Mouse (Mus musculus) adrenal gland (tissue): ENCODE measurements around the gene Alg12.

Source experiments
- intact Hi-C: fragments of 180-260 bp; cut with DNase I; formaldehyde crosslinking; loops from one replicate; pipeline ENCODE4 v1.15.1; 2025
- long read RNA-seq, 2 experiments: library from polyadenylated mRNA; unstranded; transcript quantifications; one replicate each; pipeline ENCODE4 v2.0.0; 2020; ENCODE audit warnings: borderline replicate concordance in 1 of 2; ENCODE audit not compliant: insufficient replicate concordance in 1 of 2

The Alg12 gene
- long read RNA-seq, experiment 1, transcript Alg12-204 (10 exons, 2,130 nt), result major isoform, 6 of 9 reads
- long read RNA-seq, experiment 1, partial matches to known transcripts, result 1 of 9 reads
- long read RNA-seq, experiment 1, other reads (novel, unspliced or antisense), result 2 of 9 reads
- long read RNA-seq, experiment 2, transcript Alg12-204 (10 exons, 2,130 nt), result major isoform, 5 of 5 reads
- long read RNA-seq, experiment 2, partial matches to known transcripts, result 0 of 5 reads
- long read RNA-seq, experiment 2, other reads (novel, unspliced or antisense), result 0 of 5 reads

GRCm38 (mm10) chr15:88819026-88819905 is at the start of gene Alg12, which contains the start of gene Creld2:
Gene Alg12, minus strand, starts transcription at chr15:88819318.
Gene Creld2, plus strand, starts transcription at chr15:88819646.
- intact Hi-C loops, result no loop called here

DNA sequence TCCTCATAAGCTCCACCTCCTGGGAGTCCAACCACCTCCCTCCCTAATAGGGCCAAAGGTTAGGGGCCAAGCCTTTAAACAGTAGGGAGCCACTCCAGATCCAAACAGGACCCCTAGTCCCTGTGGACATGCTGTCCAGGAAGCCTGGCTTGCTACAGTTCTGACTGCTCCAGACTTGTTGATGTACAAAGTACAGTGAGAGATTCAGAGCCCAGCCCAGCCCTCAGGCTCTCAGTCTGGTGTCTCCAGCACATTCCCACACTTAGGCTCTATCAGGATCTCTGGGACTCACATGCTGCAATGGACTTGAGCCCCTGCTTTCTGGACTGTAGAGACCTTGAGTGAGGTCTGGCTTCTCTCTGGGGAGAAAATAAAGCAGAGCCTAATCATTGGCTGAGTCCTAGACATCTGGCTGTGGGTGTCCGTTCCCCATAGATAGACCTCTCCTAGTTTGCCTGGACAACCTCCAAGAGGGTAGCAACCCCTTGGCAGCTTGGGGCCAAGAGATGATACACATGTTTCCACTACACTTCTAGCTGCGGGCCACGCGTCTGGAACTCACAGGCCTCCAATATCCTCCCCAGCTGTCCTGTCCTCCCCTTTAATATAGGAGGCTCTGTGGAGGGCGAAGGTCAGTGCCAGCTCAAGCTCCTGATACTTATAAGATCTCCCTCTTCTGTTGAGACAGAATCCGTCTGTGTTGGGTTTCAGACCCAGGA is 49.1 kb upstream of the Alg12 start:
- intact Hi-C loops, result no loop called here

GRCm38 (mm10) chr15:88867368-88868023 is 48.4 kb upstream of the Alg12 start:
- intact Hi-C loops, result no loop called here

DNA sequence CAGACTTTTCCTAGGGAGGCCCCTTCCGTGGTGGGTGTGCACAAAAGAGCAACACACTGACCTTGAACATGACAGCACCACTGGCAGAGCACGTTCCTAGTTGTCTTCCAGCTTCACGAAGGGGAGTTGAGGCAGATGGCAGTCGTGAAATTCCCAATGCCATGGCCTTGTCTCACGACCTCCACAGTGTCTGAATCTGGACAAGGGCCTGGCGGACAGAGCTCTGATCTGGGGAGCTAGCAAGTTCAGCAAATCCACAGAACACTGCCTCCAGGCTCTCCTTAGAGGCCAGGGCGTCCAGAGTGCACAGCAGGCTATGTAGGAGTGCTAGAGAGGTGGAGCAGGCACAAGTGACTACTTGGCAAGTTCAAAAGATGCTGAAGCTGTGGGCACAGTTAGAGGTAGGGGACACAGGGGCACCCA is 47.8 kb upstream of the Alg12 start:
- intact Hi-C loops, result no loop called here

DNA sequence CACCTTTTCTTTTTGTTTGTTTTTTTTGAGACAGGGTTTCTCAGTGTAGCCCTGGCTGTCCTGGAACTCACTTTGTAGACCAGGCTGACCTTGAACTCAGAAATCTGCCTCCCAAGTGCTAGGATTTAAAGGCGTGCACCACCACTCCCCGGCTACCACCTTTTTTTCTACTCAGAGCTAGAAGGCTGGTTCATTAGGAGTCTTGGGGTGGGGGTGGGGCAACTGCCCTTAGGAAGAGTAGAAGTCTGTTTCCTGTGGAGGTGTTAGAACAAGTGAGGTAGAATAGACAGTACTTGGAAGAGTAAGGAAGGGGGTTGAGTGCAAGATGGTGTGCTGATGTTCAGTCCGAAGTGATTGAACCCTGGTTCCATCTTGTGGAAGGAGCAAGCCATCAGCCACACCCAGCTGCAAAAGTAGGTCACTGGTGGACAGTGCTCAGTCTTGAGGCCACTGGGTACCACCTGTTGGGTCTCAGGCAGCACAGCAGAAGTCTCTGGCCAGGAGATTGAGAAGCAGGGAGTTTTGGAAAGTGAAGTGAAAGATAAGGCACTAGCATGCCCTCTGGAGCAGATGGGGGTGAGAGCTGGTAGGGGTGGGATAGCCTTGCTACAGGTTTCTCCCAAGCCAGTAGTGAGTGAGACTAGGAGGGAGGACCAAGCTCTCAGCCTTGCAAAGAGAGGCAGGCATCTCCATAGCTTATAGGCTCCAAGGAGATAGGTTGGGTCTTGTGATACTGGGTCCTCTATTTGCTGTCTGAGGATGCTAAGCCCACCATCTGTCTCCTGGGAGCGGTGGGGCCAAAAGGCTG is 47.0 kb upstream of the Alg12 start:
- intact Hi-C loops, result no loop called here

GRCm38 (mm10) chr15:88865061-88865460 is 45.9 kb upstream of the Alg12 start:
- intact Hi-C loops, result no loop called here

GRCm38 (mm10) chr15:88864270-88865030 is 45.3 kb upstream of the Alg12 start:
- intact Hi-C loops, result no loop called here

DNA sequence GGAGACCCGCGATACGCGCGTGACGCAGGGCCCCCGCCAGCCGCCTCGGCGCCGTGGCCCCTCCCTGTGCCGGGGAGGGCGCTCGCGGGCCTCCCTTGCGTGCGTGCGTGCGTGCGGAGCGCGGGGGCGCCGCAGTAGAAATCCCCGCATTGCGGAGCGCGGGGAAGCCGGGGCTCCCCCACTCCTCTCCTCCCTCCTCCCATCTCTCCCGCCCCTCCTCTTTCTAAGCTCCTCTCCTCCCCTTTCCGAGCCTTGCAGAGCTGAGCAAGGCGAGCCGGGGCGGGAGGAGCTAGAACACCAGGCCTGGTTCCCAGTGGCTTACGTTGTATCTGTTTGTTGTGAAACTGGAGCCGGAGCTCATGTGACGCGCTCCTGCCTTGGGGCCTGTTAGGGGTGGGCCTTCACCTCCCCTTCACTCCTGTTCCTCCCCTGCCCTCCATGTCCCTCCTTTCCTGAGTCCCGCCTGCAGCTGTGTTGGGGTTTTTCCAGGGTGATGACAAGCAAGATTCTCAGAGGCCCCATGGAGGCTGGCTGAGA is 44.6 kb upstream of the Alg12 start:
- intact Hi-C loops, result no loop called here

- intact Hi-C loops, result no loop called here
Observed at GRCm38 (mm10) chr15:88862881-88863694, 44.0 kb upstream of the Alg12 start.

DNA sequence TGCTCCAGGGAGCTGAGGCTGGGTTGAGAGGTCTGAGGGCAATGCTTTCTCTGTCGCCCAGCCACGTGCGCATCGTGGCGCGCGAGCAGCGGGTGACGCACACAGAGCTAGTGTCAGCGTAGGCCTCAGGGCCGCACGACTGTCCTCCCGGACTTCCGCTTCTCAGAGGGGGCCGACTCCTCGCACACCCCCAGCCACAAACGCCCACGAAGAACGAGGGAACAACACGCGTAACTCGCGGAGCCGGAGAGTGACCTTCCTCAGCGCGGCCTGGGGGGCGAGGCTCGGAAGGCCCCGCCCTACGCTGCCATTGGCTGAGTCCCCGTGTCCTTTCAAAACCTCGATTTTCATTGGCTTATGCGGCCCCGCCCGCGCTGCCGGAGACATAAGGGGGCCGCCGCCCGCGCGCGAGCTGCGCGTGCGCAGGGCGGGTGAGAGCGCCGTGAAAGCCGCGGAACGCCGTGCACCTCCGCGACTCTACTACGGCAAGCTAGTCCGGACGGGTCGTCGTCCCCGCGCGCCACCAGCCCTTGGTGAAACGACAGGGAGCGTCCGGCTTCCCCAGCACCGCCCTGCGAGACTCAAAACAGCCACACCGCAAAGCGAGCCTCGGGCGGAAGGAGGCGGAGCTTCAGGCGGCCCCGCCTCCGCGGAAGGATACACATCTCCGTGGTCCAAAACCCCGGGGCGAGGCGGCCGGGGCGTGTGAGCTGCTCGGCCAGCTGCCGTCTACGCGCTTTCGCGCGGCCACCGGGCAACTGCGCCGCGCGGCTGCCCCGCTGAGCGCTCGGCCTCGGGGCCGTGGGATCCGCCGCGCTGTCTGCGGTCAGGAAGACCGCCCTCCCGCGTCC is 42.9 kb upstream of the Alg12 start, which contains the start of gene Pim3:
Gene Pim3, plus strand, starts transcription at position 415 of the 851 bp plus-strand sequence.
- intact Hi-C loops, result no loop called here

DNA sequence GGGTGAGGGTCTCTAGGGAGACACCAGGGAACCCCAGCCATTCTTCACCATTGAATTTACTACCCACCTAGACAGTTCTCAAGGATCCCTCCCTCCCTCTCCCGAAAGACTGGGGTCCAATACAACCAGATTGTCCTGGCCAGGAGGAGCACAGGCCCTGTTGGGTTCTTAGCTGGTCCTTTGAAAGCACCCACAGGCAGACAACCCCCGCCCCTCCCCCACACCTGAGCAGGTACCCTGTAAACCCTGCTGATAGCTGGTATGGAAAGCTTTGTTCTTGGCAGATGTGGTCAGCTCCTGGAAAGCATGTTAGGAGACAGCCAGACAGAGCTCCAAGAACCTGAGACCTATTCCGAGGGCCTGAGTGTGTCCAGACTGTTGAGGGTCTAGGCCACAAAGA is 41.7 kb upstream of the Alg12 start:
- intact Hi-C loops, result no loop called here

DNA sequence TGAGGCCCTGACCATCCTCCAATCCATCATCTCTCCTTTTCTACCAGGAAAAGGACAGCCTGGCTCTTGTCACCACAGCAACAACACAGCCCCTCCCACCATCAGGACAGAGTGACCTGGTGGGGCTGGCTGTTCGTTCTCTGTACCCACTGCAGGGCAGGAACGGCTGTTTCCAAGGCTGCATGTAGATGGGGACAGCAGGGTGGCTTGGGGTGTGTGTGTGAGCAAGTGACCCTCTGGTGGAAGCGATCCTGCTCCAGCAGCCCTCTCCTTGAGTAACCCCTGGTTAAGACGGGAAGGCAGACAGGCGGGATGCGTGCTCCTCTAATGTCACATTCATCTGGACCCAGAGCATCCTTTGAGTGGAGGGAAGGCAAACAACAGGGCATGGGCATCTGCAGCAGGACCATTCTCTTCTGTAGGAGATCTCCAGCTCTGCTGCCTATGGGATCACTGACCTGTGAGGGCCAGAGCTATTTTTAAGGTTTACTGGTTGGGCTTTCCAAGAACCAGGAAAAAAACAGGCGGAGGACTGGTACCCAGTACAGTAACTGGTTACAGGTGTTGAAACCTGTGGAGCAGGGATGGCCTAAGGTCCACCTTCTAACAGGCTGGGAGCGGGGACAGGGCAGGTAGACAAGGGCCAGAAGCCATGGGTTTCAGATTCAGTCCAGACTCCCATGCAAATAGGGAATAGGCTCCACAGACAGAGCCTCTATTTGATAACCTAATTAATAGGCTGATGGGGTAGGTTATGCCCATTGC is 40.3 kb upstream of the Alg12 start:
- intact Hi-C loops, result no loop called here

DNA sequence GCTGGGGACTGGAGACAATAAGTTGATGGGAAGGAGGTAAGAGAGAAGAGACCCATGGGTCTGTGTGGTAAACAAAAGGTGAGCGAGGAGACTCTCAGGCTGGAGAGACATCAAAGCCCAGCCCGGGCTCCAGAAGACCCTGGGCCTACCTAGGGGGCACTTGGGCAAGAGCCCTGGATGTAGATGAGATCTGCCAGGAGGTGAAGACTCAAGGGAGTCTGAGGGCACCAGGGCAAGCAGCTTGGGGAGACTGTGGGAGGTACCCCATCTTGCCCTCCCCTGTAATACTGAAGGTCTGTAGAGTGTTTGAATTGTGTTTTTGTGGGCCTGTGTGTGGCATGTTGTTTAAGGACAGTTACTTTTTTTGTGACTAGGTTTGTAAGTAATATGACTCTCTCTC is 39.6 kb upstream of the Alg12 start:
- intact Hi-C loops, result no loop called here

GRCm38 (mm10) chr15:88858141-88858541 is 39.0 kb upstream of the Alg12 start:
- intact Hi-C loops, result no loop called here

DNA sequence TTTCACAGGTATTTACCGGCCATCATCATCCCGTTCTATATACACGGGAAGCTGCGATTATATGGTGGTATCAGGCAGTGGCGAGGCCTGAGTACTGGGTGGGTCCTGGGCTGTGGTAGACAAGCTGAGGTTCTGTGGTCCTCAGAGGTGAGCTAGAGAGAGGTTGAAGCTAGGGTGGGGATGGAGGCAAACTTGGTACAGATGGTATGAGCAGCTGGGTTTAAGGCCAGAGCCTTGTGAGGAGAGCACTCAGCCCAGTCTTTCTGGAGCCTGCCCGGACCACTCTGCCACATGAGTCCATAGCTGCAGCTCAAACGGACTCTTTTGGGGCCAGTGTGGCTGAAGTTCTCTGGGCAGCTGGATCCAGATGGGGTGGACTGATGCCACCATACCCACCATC is 38.2 kb upstream of the Alg12 start:
- intact Hi-C loops, result no loop called here

DNA sequence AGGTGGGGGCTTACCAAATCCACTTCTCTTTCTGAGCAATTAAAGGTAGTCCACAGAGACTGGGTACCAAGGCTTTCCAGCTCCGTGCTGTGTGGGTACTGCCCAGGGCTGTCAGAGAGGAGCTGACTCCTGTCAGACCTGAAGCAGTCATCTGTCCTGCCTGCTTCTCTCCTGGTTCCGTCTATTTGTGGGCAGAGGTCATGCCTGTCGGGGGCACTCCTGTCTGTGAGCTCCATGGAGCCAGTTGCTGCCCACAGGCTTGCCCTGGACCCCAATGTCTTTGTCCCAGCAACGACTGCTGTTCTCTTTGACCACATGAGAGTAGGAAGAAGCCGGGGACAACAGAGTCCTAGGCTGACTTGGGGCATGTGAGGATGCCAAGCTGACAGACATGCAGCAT is 37.5 kb upstream of the Alg12 start:
- intact Hi-C loops, result no loop called here

- intact Hi-C loops, result no loop called here
Observed at GRCm38 (mm10) chr15:88855896-88856417, 36.8 kb upstream of the Alg12 start.
